Comparison of ENCODE assay signal across 7 mouse cellular contexts in the genomic region with DNA sequence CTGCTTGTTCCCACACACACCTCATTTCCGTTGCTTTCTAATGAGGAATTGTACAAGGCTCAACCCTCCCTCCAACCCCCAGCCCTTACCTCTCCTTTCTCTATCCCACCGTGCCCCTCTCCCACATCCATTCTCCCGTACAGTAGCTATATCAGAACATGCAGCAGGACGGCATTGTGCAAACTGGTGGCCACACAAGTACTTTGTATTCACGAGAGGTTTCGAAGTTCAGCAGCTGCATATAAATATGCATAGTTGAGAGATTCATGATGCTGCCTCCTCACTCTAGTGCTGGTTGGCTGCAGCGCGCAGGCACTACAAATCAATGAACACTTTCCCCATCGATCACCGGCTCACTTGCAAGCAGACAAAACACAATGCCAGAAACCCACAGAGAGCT.
DNase-seq lines count a peak whose midpoint lies in the region; ATAC-seq and TF ChIP-seq lines count a peak whose summit lies in the region.

No protein-coding gene starts in this region.

- peak; percentile 91 for ATAC-seq in hindbrain, postnatal 0 days
- peak; percentile 88 for ATAC-seq in midbrain, embryonic 14.5 days (ENCODE audit: low FRiP score, low TSS enrichment)
- no peak for ATAC-seq in megakaryocyte-erythroid progenitor cell, adult 5-6 weeks (replicated peaks; ENCODE audit: low FRiP score, low TSS enrichment, poor library complexity, severe bottlenecking)

- H3K9ac ChIP-seq in hindbrain, postnatal 0 days (replicated peaks; ENCODE audit: low read length): peak overlapping the region; percentile 39
- H3K9ac ChIP-seq in midbrain, embryonic 14.5 days (replicated peaks; ENCODE audit: low read length): peak overlapping the region; percentile 67

- 8% methylated on average over 10 of the region's 10 CpGs for WGBS in hindbrain, postnatal 0 days
- WGBS in midbrain, embryonic 14.5 days: 6% methylated on average over 10 of the region's 10 CpGs

- H3K36me3 ChIP-seq in hindbrain, postnatal 0 days (ENCODE audit: insufficient read depth, low read length): no peaks in the 10 kb centered on the region
- no peaks in the 10 kb centered on the region for H3K36me3 ChIP-seq in midbrain, embryonic 14.5 days (ENCODE audit: control insufficient read depth, insufficient read depth, low read length)

- peak; percentile 28 to 31 for DNase-seq in cerebellum, adult 18-20 months
- DNase-seq in embryo, embryonic 10 days (ENCODE audit: low spot score): peak; percentile 18
- DNase-seq in hindbrain, postnatal 0 days (ENCODE audit: low spot score): peak; percentile 86
- peak; percentile 87 for DNase-seq in midbrain, embryonic 14.5 days
- no peak for DNase-seq in urinary bladder, postnatal 14 days (ENCODE audit: low spot score)
- DNase-seq in adrenal gland, postnatal 14 days: no peak

- no peaks in the 10 kb centered on the region for H3K27me3 ChIP-seq in hindbrain, postnatal 0 days (ENCODE audit: insufficient read depth, low read length)
- no peaks in the 10 kb centered on the region for H3K27me3 ChIP-seq in midbrain, embryonic 14.5 days (ENCODE audit: control insufficient read depth, insufficient read depth, low read length)

- no peaks in the 10 kb centered on the region for H3K9me3 ChIP-seq in hindbrain, postnatal 0 days (ENCODE audit: low read length)
- H3K9me3 ChIP-seq in midbrain, embryonic 14.5 days (ENCODE audit: control insufficient read depth, low read length): no peaks in the 10 kb centered on the region

- peak overlapping the region; percentile 89 for H3K27ac ChIP-seq in hindbrain, postnatal 0 days
- H3K27ac ChIP-seq in midbrain, embryonic 14.5 days (replicated peaks; ENCODE audit: low read depth, low read length): peak overlapping the region; percentile 97

- peak overlapping the region; percentile 31 for H3K4me3 ChIP-seq in hindbrain, postnatal 0 days (ENCODE audit: low read length)
- H3K4me3 ChIP-seq in midbrain, embryonic 14.5 days (replicated peaks; ENCODE audit: low read depth, low read length): peak overlapping the region; percentile 30

- no peak for TF ChIP-seq CTCF in hindbrain, postnatal 0 days (IDR thresholded peaks at IDR 0.05; ENCODE audit: low read depth)

- no peaks in the 10 kb centered on the region for H3K4me1 ChIP-seq in hindbrain, postnatal 0 days (ENCODE audit: insufficient read depth, low read length)
- peaks cover 18% of the 10 kb centered on the region for H3K4me1 ChIP-seq in midbrain, embryonic 14.5 days (ENCODE audit: control insufficient read depth, insufficient read depth, low read length)

- H3K4me2 ChIP-seq in hindbrain, postnatal 0 days (ENCODE audit: low read depth, low read length): peak overlapping the region; percentile 59
- peak overlapping the region; percentile 56 for H3K4me2 ChIP-seq in midbrain, embryonic 14.5 days (ENCODE audit: low read length)

Comparison
In these comparisons a context has a peak if more than half of its experiments do, and no peak if none do; other contexts are left out.
1. DNase-seq: peak in cerebellum, adult 18-20 months (2 of 2), embryo, embryonic 10 days (single experiment), hindbrain, postnatal 0 days (single experiment) and midbrain, embryonic 14.5 days (single experiment); none in urinary bladder, postnatal 14 days (single experiment) and adrenal gland, postnatal 14 days (single experiment).